Mouse (Mus musculus): ENCODE measurements around the gene Irx3. TPM values are rescaled to one million over a fixed set of nuclear protein-coding genes. Genes with fewer than 3 reads are reported as not detected.

The Irx3 gene
- polyA plus RNA-seq, 1 experiment from 2014 or later = 22.9 TPM

GRCm38 (mm10) chr8:91800523-91801240, 1.2 kb downstream of the Irx3 start:
- H3K4me2 ChIP-seq (replicated peaks) = peak overlapping the region; percentile 94
- no peaks in the 10 kb centered on the region for H3K9me3 ChIP-seq (replicated peaks)
- WGBS = under 1% methylated on average over 64 of the region's 64 CpGs
- H3K36me3 ChIP-seq = no peaks in the 10 kb centered on the region
- H3K27me3 ChIP-seq = peaks cover 73% of the 10 kb centered on the region
- peak overlapping the region; percentile 95 for H3K27ac ChIP-seq (replicated peaks)
- peak overlapping the region; percentile 69 for H3K9ac ChIP-seq
- peak overlapping the region; percentile 67 for H3K4me3 ChIP-seq (replicated peaks)
- no peak for ATAC-seq (ENCODE audit: insufficient number of reproducible peaks, low FRiP score, low TSS enrichment, low read depth)
- H3K4me1 ChIP-seq = peaks cover 61% of the 10 kb centered on the region

GRCm38 (mm10) chr8:91799681-91800522, 2.0 kb downstream of the Irx3 start:
- Histone ChIP-seq H3K4me1 (peaks cover 55% of the 10 kb centered on the region), H3K36me3 (no peaks in the 10 kb centered on the region), H3K4me2 (replicated peaks) (peak overlapping the region; percentile 94), H3K27me3 (peaks cover 71% of the 10 kb centered on the region), H3K4me3 (replicated peaks) (peak overlapping the region; percentile 67), H3K27ac (replicated peaks) (peak overlapping the region; percentile 95), H3K9ac (peak overlapping the region; percentile 69), H3K9me3 (replicated peaks) (no peaks in the 10 kb centered on the region)
- ATAC-seq (ENCODE audit: insufficient number of reproducible peaks, low FRiP score, low TSS enrichment, low read depth) = no peak
- WGBS = 1% methylated on average over 85 of the region's 89 CpGs

- Histone ChIP-seq H3K9me3 (replicated peaks) (no peaks in the 10 kb centered on the region), H3K27me3 (peaks cover 65% of the 10 kb centered on the region), H3K4me3 (replicated peaks) (peak overlapping the region; percentile 67), H3K4me2 (replicated peaks) (peak overlapping the region; percentile 94), H3K36me3 (no peaks in the 10 kb centered on the region), H3K4me1 (peaks cover 49% of the 10 kb centered on the region), H3K9ac (peak overlapping the region; percentile 69), H3K27ac (replicated peaks) (peak overlapping the region; percentile 95; the same call in 1 of the 2 replicates)
- ATAC-seq (ENCODE audit: insufficient number of reproducible peaks, low FRiP score, low TSS enrichment, low read depth) = no peak
- WGBS = 32% methylated on average over 16 of the region's 16 CpGs
Observed at GRCm38 (mm10) chr8:91799016-91799581, 2.8 kb downstream of the Irx3 start.

GRCm38 (mm10) chr8:91797626-91798271, 4.1 kb downstream of the Irx3 start:
- H3K4me3 ChIP-seq (replicated peaks) = peak overlapping the region; percentile 36
- no peaks in the 10 kb centered on the region for H3K9me3 ChIP-seq (replicated peaks)
- no peak for ATAC-seq (ENCODE audit: insufficient number of reproducible peaks, low FRiP score, low TSS enrichment, low read depth)
- H3K27ac ChIP-seq (replicated peaks) = no peak overlapping the region
- no peaks in the 10 kb centered on the region for H3K36me3 ChIP-seq
- H3K4me2 ChIP-seq (replicated peaks) = peak overlapping the region; percentile 94
- H3K27me3 ChIP-seq = peaks cover 52% of the 10 kb centered on the region
- H3K9ac ChIP-seq = peak overlapping the region; percentile 9; the same call in 1 of the 2 replicates
- WGBS = 1% methylated on average over 35 of the region's 35 CpGs
- peaks cover 42% of the 10 kb centered on the region for H3K4me1 ChIP-seq

- no peak for ATAC-seq (ENCODE audit: insufficient number of reproducible peaks, low FRiP score, low TSS enrichment, low read depth)
- H3K9ac ChIP-seq = no peak overlapping the region
- no peak overlapping the region for H3K4me3 ChIP-seq (replicated peaks)
- H3K4me1 ChIP-seq = peaks cover 10% of the 10 kb centered on the region
- H3K36me3 ChIP-seq = no peaks in the 10 kb centered on the region
- WGBS = 26% methylated on average over 6 of the region's 6 CpGs
- H3K27ac ChIP-seq (replicated peaks) = no peak overlapping the region
- H3K4me2 ChIP-seq (replicated peaks) = no peak overlapping the region
- H3K27me3 ChIP-seq = peaks cover 36% of the 10 kb centered on the region
- no peaks in the 10 kb centered on the region for H3K9me3 ChIP-seq (replicated peaks)
Observed at GRCm38 (mm10) chr8:91793846-91794245, 8.0 kb downstream of the Irx3 start.

- whole genome bisulfite sequencing = 82% methylated on average over 9 of the region's 9 CpGs
- H3K4me1 ChIP-seq = no peaks in the 10 kb centered on the region
- H3K9ac ChIP-seq = no peak overlapping the region
- no peaks in the 10 kb centered on the region for H3K27me3 ChIP-seq
- no peaks in the 10 kb centered on the region for H3K36me3 ChIP-seq
- no peak overlapping the region for H3K4me3 ChIP-seq (replicated peaks)
- ATAC-seq (ENCODE audit: insufficient number of reproducible peaks, low FRiP score, low TSS enrichment, low read depth) = no peak
- H3K27ac ChIP-seq (replicated peaks) = no peak overlapping the region
- H3K9me3 ChIP-seq (replicated peaks) = no peaks in the 10 kb centered on the region
- H3K4me2 ChIP-seq (replicated peaks) = no peak overlapping the region
Observed at GRCm38 (mm10) chr8:91787194-91787895, 14.5 kb downstream of the Irx3 start.

- Histone ChIP-seq H3K4me3 (replicated peaks) (no peak overlapping the region), H3K4me1 (no peaks in the 10 kb centered on the region), H3K36me3 (no peaks in the 10 kb centered on the region), H3K9me3 (replicated peaks) (no peaks in the 10 kb centered on the region), H3K27ac (replicated peaks) (no peak overlapping the region), H3K4me2 (replicated peaks) (no peak overlapping the region), H3K9ac (no peak overlapping the region), H3K27me3 (0 out of 2 replicates have a peak, but pooled peaks cover 5% of the 10 kb centered on the region)
- ATAC-seq (ENCODE audit: insufficient number of reproducible peaks, low FRiP score, low TSS enrichment, low read depth) = no peak
- 74% methylated on average over 5 of the region's 5 CpGs for WGBS
Observed at GRCm38 (mm10) chr8:91782940-91783339, 18.9 kb downstream of the Irx3 start.

- Histone ChIP-seq H3K4me2 (replicated peaks) (no peak overlapping the region), H3K27ac (replicated peaks) (no peak overlapping the region), H3K36me3 (no peaks in the 10 kb centered on the region), H3K4me3 (replicated peaks) (no peak overlapping the region), H3K9me3 (replicated peaks) (no peaks in the 10 kb centered on the region), H3K27me3 (0 out of 2 replicates have a peak, but pooled peaks cover 5% of the 10 kb centered on the region), H3K9ac (no peak overlapping the region), H3K4me1 (0 out of 2 replicates have a peak, but pooled peaks cover 3% of the 10 kb centered on the region)
- no peak for ATAC-seq (ENCODE audit: insufficient number of reproducible peaks, low FRiP score, low TSS enrichment, low read depth)
- 75% methylated on average over 7 of the region's 7 CpGs for WGBS
Observed at GRCm38 (mm10) chr8:91782201-91782600, 19.7 kb downstream of the Irx3 start.

- H3K9me3 ChIP-seq (replicated peaks) = no peaks in the 10 kb centered on the region
- H3K4me1 ChIP-seq = 0 out of 2 replicates have a peak, but pooled peaks cover 3% of the 10 kb centered on the region
- H3K9ac ChIP-seq = no peak overlapping the region
- no peak overlapping the region for H3K4me3 ChIP-seq (replicated peaks)
- no peak overlapping the region for H3K4me2 ChIP-seq (replicated peaks)
- H3K27ac ChIP-seq (replicated peaks) = no peak overlapping the region
- ATAC-seq (ENCODE audit: insufficient number of reproducible peaks, low FRiP score, low TSS enrichment, low read depth) = no peak
- 48% methylated on average over 3 of the region's 3 CpGs for WGBS
- no peaks in the 10 kb centered on the region for H3K36me3 ChIP-seq
- H3K27me3 ChIP-seq = 0 out of 2 replicates have a peak, but pooled peaks cover 5% of the 10 kb centered on the region
Observed at GRCm38 (mm10) chr8:91780648-91781047, 21.2 kb downstream of the Irx3 start.

- 53% methylated on average over 6 of the region's 6 CpGs for WGBS
- no peaks in the 10 kb centered on the region for H3K27me3 ChIP-seq
Observed at GRCm38 (mm10) chr8:91768857-91769256, 33.0 kb downstream of the Irx3 start.

More at GRCm38 (mm10) chr8:91768857-91769256, 33.0 kb downstream of the Irx3 start:
- 0 out of 2 replicates have a peak, but pooled peaks cover 4% of the 10 kb centered on the region for H3K4me1 ChIP-seq
- H3K9ac ChIP-seq = no peak overlapping the region
- ATAC-seq (ENCODE audit: insufficient number of reproducible peaks, low FRiP score, low TSS enrichment, low read depth) = no peak
- no peaks in the 10 kb centered on the region for H3K36me3 ChIP-seq
- no peak overlapping the region for H3K4me3 ChIP-seq (replicated peaks)
- no peaks in the 10 kb centered on the region for H3K9me3 ChIP-seq (replicated peaks)
- no peak overlapping the region for H3K27ac ChIP-seq (replicated peaks)
- H3K4me2 ChIP-seq (replicated peaks) = no peak overlapping the region

All from embryonic facial prominence, embryonic 15.5 days (tissue).